Mouse (Mus musculus): ENCODE measurements around the gene Alox12e.

DNA sequence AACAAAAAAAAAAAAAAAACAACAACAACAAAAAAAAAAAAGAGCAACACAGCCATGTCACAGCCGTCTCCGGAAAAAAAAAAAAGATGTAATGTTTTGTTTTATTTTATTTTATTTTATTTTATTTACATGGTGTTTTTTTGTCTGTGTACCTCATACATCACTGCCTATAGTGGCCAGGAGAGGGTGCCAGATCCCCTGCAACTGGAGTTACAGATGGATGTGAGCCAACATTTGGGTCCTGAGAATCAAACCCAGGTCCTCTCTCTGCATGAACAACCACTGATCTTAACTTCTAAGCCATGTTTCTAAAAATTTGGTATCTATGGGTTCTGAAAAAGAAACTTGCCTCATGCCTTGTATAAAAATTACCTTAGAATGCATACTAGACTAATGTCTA, 14.1 kb downstream of the Alox12e start:
- no peak for TF ChIP-seq CTCF (IDR thresholded peaks at IDR 0.05; ENCODE audit: low read depth, low read length)
- no peak for TF ChIP-seq GATA1 (IDR thresholded peaks at IDR 0.05; ENCODE audit: borderline replicate concordance, low read length)
- no peak for TF ChIP-seq TAL1 (conservative IDR thresholded peaks at IDR 0.05; ENCODE audit: low read depth, low read length)

Measured in G1E (cell line).